Mouse (Mus musculus) forebrain, embryonic 15.5 days (tissue): ENCODE measurements around the gene Ssbp3. TPM values are rescaled to one million over a fixed set of nuclear protein-coding genes. Genes with fewer than 3 reads are reported as not detected.
A peak's percentile ranks its signal among the peaks of the same experiment; 100 is the strongest.

Source experiments
- ATAC-seq: fragments of 200-750 bp; cut with Nextera tagmentation; replicated peaks from 2 replicates; pipeline ENCODE4 v1.8.0; 2017; ENCODE audit warnings: mild to moderate bottlenecking, moderate TSS enrichment, moderate library complexity
- H3K27ac ChIP-seq: fragments of 300-500 bp; sonication (generic); replicated peaks from 2 replicates; pipeline ENCODE4 v1.5.1; 2015; ENCODE audit warnings: mild to moderate bottlenecking, inconsistent platforms
- H3K27me3 ChIP-seq: fragments of 300-500 bp; sonication (generic); 2 replicates; pipeline ENCODE4 v1.6.1; 2015; ENCODE audit warnings: inconsistent platforms
- H3K36me3 ChIP-seq: fragments of 300-500 bp; sonication (generic); 2 replicates; pipeline ENCODE4 v1.6.1; 2015; ENCODE audit warnings: mild to moderate bottlenecking, inconsistent platforms
- H3K4me1 ChIP-seq: fragments of 300-500 bp; sonication (generic); 2 replicates; pipeline ENCODE4 v1.6.1; 2015; ENCODE audit warnings: inconsistent platforms
- H3K4me2 ChIP-seq: fragments of 300-500 bp; sonication (generic); replicated peaks from 2 replicates; pipeline ENCODE4 v1.6.1; 2015; ENCODE audit warnings: mild to moderate bottlenecking, inconsistent platforms
- H3K4me3 ChIP-seq: fragments of 300-500 bp; sonication (generic); 2 replicates; pipeline ENCODE4 v1.5.1; 2015; ENCODE audit warnings: mild to moderate bottlenecking, inconsistent platforms
- H3K9ac ChIP-seq: fragments of 300-500 bp; sonication (generic); replicated peaks from 2 replicates; pipeline ENCODE4 v1.6.1; 2015; ENCODE audit warnings: mild to moderate bottlenecking, inconsistent platforms
- H3K9me3 ChIP-seq: fragments of 300-500 bp; sonication (generic); 2 replicates; pipeline ENCODE4 v1.6.1; 2016; ENCODE audit warnings: inconsistent platforms
- WGBS: fragments of 180-500 bp; shearing (Covaris S2); methylation state at CpG from one replicate; pipeline ENCODE4 v1.1.7; 2015; ENCODE audit warnings: mixed read lengths; 5-methylcytosine and 5-hydroxymethylcytosine counted together
- polyA plus RNA-seq: library from polyadenylated mRNA; unstranded; fragments of >200 nt; fragmentation: Nextera tagmentation; extraction: Ambion mirVana; gene quantifications from 2 replicates; pipeline ENCODE4 v1.2.1, GENCODE M21; 2015

Gene Ssbp3
- polyA plus RNA-seq, 1 experiment from 2014 or later, result 198 TPM

- H3K4me1 ChIP-seq, result peaks cover 39% of the 10 kb centered on the region
- H3K9ac ChIP-seq, result peak overlapping the region; percentile 37; the same call in 1 of the 2 replicates
- H3K27ac ChIP-seq, result peak overlapping the region; percentile 97
- H3K4me3 ChIP-seq, result peak overlapping the region; percentile 99; the same call in 1 of the 2 replicates
- H3K27me3 ChIP-seq, result no peaks in the 10 kb centered on the region
- no peak for ATAC-seq
- no peaks in the 10 kb centered on the region for H3K9me3 ChIP-seq
- 2% methylated on average over 9 of the region's 10 CpGs for WGBS
- H3K4me2 ChIP-seq, result peak overlapping the region; percentile 78
- no peaks in the 10 kb centered on the region for H3K36me3 ChIP-seq
Observed at GRCm38 (mm10) chr4:106908950-106909751, 1.4 kb upstream of the Ssbp3 start.

- no peak for ATAC-seq
- H3K4me3 ChIP-seq, result peak overlapping the region; percentile 99
- WGBS, result 2% methylated on average over 6 of the region's 6 CpGs
Observed at GRCm38 (mm10) chr4:106909797-106910196, 704 bp upstream of the Ssbp3 start.

GRCm38 (mm10) chr4:106911246-106911801 is 823 bp downstream of the Ssbp3 start:
- Histone ChIP-seq H3K4me1 (peaks cover 61% of the 10 kb centered on the region), H3K27ac (peak overlapping the region; percentile 97), H3K4me3 (peak overlapping the region; percentile 99), H3K27me3 (no peaks in the 10 kb centered on the region), H3K9ac (peak overlapping the region; percentile 98), H3K4me2 (peak overlapping the region; percentile 80), H3K9me3 (no peaks in the 10 kb centered on the region), H3K36me3 (peaks cover 12% of the 10 kb centered on the region; the same call in 1 of the 2 replicates)
- ATAC-seq, result peak; percentile 93
- WGBS, result under 1% methylated on average over 86 of the region's 89 CpGs

More at GRCm38 (mm10) chr4:106909797-106910196, 704 bp upstream of the Ssbp3 start:
- H3K4me2 ChIP-seq, result peak overlapping the region; percentile 78
- H3K27me3 ChIP-seq, result no peaks in the 10 kb centered on the region
- peaks cover 46% of the 10 kb centered on the region for H3K4me1 ChIP-seq
- no peaks in the 10 kb centered on the region for H3K36me3 ChIP-seq
- H3K9ac ChIP-seq, result peak overlapping the region; percentile 37
- peak overlapping the region; percentile 97 for H3K27ac ChIP-seq
- H3K9me3 ChIP-seq, result no peaks in the 10 kb centered on the region

DNA sequence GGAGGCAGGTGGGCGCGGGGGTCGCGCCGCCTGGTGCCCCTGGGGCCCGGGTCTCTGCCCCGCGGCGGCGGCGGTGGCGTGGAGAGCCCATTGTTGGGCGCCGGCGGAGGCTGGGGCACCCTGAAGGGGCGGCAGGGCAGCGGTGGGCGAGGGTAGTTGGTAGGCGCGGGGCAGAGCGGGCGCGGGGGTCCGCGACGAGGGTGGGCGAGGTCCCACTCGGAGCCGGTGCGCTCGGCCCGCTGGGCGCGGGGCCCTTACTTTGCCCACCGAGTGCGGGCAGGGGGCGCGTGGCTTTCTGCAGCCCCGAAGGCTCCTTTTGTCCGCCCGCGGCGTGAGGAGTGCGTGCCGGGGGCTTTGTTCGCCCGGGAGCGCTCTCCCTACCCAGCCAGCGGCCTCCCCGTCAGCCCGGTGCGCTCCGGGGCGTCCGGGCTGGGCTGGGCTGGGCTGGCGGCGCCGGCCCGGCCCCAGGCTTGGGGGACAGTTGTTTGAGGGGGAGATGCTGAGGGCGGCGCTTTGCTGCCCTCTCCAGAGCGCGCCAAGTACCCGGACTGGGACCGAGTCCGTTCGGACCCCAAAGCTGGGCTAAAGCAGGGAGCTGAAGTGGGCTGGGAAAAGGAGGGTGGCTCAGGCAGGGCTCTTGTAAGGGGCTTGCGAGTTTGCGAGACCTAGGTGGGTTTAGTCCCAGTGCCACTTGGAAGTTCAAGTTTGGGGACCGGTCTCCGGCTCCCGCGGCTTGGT is 1.6 kb downstream of the Ssbp3 start:
- Histone ChIP-seq H3K27me3 (no peaks in the 10 kb centered on the region), H3K9me3 (no peaks in the 10 kb centered on the region), H3K4me2 (peak overlapping the region; percentile 80), H3K36me3 (peaks cover 20% of the 10 kb centered on the region), H3K9ac (peak overlapping the region; percentile 98), H3K4me3 (peak overlapping the region; percentile 99), H3K4me1 (peaks cover 69% of the 10 kb centered on the region), H3K27ac (peak overlapping the region; percentile 97)
- peak; percentile 15; the same call in 1 of the 2 replicates for ATAC-seq
- WGBS, result under 1% methylated on average over 55 of the region's 73 CpGs

- H3K36me3 ChIP-seq, result peaks cover 26% of the 10 kb centered on the region
- 2% methylated on average over 6 of the region's 6 CpGs for WGBS
Observed at GRCm38 (mm10) chr4:106912689-106913041, 2.2 kb downstream of the Ssbp3 start.

DNA sequence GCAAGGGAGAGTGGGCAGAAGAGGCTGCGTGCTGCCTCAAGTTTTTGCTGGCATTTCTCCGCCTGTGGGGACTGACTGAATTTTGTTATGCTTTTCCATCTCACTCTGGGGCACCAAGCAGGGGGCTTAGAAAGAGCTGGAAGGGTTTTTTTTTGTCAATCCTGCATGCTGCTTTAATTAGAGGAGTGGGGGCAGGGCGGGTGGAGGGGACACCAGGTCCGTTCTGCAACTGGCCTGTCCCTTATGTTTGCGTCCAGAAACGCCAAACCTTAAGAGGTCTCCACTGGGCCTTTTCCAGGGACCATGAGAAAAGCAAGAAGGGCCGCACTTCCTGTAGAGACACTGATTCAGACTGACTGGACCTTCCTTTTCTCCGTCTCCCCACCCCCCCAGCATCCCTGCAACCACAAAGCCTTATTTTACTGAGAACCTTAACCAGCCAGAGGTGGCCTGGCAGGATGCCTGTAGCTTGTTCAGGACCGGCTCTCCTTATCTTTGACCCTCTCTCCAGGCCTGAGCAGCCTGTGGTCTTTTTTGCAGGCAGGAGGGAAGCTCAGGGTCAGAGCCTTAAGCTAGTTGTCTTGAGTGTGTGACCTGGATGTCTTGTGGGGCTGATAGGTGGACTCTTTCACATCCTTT is 3.0 kb downstream of the Ssbp3 start:
- peak overlapping the region; percentile 80 for H3K4me2 ChIP-seq
- peaks cover 33% of the 10 kb centered on the region for H3K36me3 ChIP-seq
- peaks cover 64% of the 10 kb centered on the region for H3K4me1 ChIP-seq
- 10% methylated on average over 9 of the region's 9 CpGs for WGBS
- H3K27me3 ChIP-seq, result no peaks in the 10 kb centered on the region
- H3K9ac ChIP-seq, result peak overlapping the region; percentile 98
- H3K9me3 ChIP-seq, result no peaks in the 10 kb centered on the region
- ATAC-seq, result no peak
- H3K27ac ChIP-seq, result no peak overlapping the region; the same call in 1 of the 2 replicates
- peak overlapping the region; percentile 99 for H3K4me3 ChIP-seq

More at GRCm38 (mm10) chr4:106912689-106913041, 2.2 kb downstream of the Ssbp3 start:
- Histone ChIP-seq H3K27me3 (no peaks in the 10 kb centered on the region), H3K4me1 (peaks cover 67% of the 10 kb centered on the region), H3K27ac (peak overlapping the region; percentile 97), H3K9ac (peak overlapping the region; percentile 98), H3K4me3 (peak overlapping the region; percentile 99), H3K4me2 (peak overlapping the region; percentile 80), H3K9me3 (no peaks in the 10 kb centered on the region)
- ATAC-seq, result no peak

- peaks cover 62% of the 10 kb centered on the region for H3K4me1 ChIP-seq
- 0 out of 2 replicates have a peak overlapping the region, but pooled peaks have one; percentile 9 for H3K4me3 ChIP-seq
- no peak for ATAC-seq
- peak overlapping the region; percentile 80 for H3K4me2 ChIP-seq
- H3K36me3 ChIP-seq, result peaks cover 50% of the 10 kb centered on the region
- 0 out of 2 replicates have a peak overlapping the region, but pooled peaks have one; percentile 18 for H3K9ac ChIP-seq
- no peaks in the 10 kb centered on the region for H3K9me3 ChIP-seq
- 73% methylated on average over 8 of the region's 8 CpGs for WGBS
- no peaks in the 10 kb centered on the region for H3K27me3 ChIP-seq
- H3K27ac ChIP-seq, result no peak overlapping the region
Observed at GRCm38 (mm10) chr4:106915265-106915664, 4.8 kb downstream of the Ssbp3 start.

- Histone ChIP-seq H3K36me3 (peaks cover 62% of the 10 kb centered on the region), H3K27ac (no peak overlapping the region), H3K4me2 (no peak overlapping the region), H3K4me1 (peaks cover 84% of the 10 kb centered on the region), H3K4me3 (no peak overlapping the region), H3K9me3 (no peaks in the 10 kb centered on the region), H3K9ac (no peak overlapping the region), H3K27me3 (no peaks in the 10 kb centered on the region)
- ATAC-seq, result no peak
- 67% methylated on average over 1 of the region's 1 CpGs for WGBS
Observed at GRCm38 (mm10) chr4:106918263-106918662, 7.8 kb downstream of the Ssbp3 start.

GRCm38 (mm10) chr4:106920119-106920518 is 9.6 kb downstream of the Ssbp3 start:
- no peak for ATAC-seq
- no peak overlapping the region for H3K4me3 ChIP-seq
- H3K9me3 ChIP-seq, result no peaks in the 10 kb centered on the region
- H3K4me1 ChIP-seq, result peaks cover 66% of the 10 kb centered on the region
- no peak overlapping the region for H3K9ac ChIP-seq
- 91% methylated on average over 4 of the region's 4 CpGs for WGBS
- no peaks in the 10 kb centered on the region for H3K27me3 ChIP-seq
- H3K27ac ChIP-seq, result no peak overlapping the region
- no peak overlapping the region for H3K4me2 ChIP-seq
- peaks cover 79% of the 10 kb centered on the region for H3K36me3 ChIP-seq

DNA sequence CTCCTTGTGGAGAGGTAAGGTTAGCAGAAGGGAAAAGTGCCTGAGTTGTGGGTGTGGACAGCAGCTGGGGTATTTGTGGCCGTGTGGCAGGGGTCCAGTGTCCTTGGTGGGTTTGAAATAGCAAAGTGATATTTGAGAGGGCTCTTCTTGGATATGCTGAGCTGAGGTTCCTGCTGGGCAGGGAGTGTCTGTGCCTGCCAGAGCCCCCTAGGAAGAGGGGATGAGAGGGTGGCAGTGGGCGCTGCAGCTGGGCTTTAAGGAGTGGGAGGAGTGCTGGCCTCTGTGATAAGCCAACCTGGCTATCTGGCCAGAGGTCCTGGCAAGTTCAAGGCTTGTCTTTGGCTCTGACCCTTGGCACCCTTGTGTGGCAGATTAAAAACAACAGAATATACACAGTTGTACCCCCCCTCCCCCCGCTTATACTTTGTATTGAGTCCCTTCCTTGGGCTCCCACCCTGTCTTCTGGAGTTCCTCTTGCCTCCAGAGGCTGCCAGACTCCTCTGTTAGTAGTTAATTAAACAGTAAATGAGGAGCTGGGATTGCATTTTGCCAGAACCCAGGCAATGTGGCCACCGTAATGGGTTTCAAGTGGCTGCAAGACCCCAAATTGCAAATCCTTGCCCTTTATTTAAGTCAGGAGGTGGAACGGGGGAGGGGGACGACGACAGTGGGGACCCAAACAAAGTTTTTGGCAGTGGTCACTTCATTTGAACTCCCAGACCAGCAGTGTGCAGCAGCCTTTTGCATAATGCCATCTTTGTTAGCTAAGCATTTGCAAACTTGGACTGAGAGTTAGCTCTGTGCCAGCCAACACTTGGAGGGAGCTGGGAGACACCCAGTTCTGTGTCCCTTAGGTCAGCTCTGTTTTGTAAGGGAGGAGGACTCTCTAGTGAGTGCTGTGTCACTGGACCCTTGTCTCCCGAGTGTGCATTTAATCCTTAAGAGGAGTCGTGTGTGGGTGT is 11.2 kb downstream of the Ssbp3 start:
- no peak overlapping the region for H3K4me2 ChIP-seq
- H3K4me1 ChIP-seq, result peaks cover 59% of the 10 kb centered on the region
- no peak overlapping the region for H3K9ac ChIP-seq
- H3K27ac ChIP-seq, result peak overlapping the region; percentile 11; the same call in 1 of the 2 replicates
- no peaks in the 10 kb centered on the region for H3K27me3 ChIP-seq
- H3K4me3 ChIP-seq, result no peak overlapping the region
- ATAC-seq, result peak; percentile 80
- H3K9me3 ChIP-seq, result no peaks in the 10 kb centered on the region
- H3K36me3 ChIP-seq, result peaks cover 71% of the 10 kb centered on the region
- WGBS, result 39% methylated on average over 9 of the region's 9 CpGs

DNA sequence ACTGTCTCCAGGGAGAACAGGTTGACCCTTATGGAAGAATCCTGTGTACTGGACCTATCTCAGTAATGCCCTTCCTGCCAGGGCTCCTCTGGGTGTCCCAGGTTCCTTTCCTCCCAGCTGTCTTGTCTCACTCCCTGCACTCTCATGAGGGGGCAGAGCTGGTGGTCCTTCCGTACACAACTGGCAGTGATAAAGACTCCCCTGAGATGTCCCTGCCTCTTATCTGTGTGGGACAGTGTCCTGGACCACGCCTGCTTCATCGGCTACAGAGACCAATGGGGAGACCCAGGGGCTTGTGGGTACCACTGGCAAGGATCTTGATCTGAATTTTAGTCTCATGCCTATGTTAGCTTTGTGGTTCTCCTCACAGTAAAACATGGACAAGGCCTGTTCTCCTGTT is 12.4 kb downstream of the Ssbp3 start:
- WGBS, result 91% methylated on average over 3 of the region's 3 CpGs
- H3K36me3 ChIP-seq, result peaks cover 58% of the 10 kb centered on the region
- no peak for ATAC-seq
- no peak overlapping the region for H3K4me3 ChIP-seq
- no peaks in the 10 kb centered on the region for H3K9me3 ChIP-seq
- H3K4me1 ChIP-seq, result peaks cover 57% of the 10 kb centered on the region
- H3K27ac ChIP-seq, result no peak overlapping the region
- H3K9ac ChIP-seq, result no peak overlapping the region
- H3K27me3 ChIP-seq, result no peaks in the 10 kb centered on the region
- H3K4me2 ChIP-seq, result no peak overlapping the region
